Mouse (Mus musculus) cortical plate, adult 2 months (tissue): Measurements from ENCODE around the gene Gnb4. TPM values are rescaled to one million over a fixed set of nuclear protein-coding genes. Genes with fewer than 3 reads are reported as not detected.
A peak's percentile ranks its signal among the peaks of the same experiment; 100 is the strongest.

ENCODE experiments used
- H3K27ac ChIP-seq: fragments of 200-500 bp; 2 replicates; pipeline ENCODE4 v1.5.1; 2012; ENCODE audit warnings: low read length, control low read depth, inconsistent platforms; ENCODE audit not compliant: insufficient read depth
- H3K4me1 ChIP-seq: fragments of 200-500 bp; 2 replicates; pipeline ENCODE4 v1.6.1; 2011; ENCODE audit warnings: low read length; ENCODE audit not compliant: control insufficient read depth, insufficient read depth
- H3K4me3 ChIP-seq: fragments of 200-500 bp; 2 replicates; pipeline ENCODE4 v1.5.1; 2011; ENCODE audit warnings: mild to moderate bottlenecking, low read length, control low read depth; ENCODE audit not compliant: insufficient read depth
- CTCF ChIP-seq: fragments of 200-500 bp; IDR thresholded peaks from 2 replicates; pipeline ENCODE4 v1.5.1; 2011; ENCODE audit warnings: mild to moderate bottlenecking, control low read depth, low read length; ENCODE audit not compliant: insufficient read depth; ENCODE audit errors: extremely low read depth
- POLR2A ChIP-seq: fragments of 200-500 bp; IDR thresholded peaks from 2 replicates; pipeline ENCODE4 v1.6.1; 2011; ENCODE audit warnings: mild to moderate bottlenecking, low read length, control low read depth; ENCODE audit not compliant: insufficient read depth; ENCODE audit errors: extremely low read depth
- polyA plus RNA-seq: library from polyadenylated mRNA; depleted of rRNA; stranded (reverse); fragments of >200 nt; gene quantifications from 2 replicates; pipeline ENCODE4 v1.2.3, GENCODE M21; 2012

The Gnb4 gene
- polyA plus RNA-seq, 1 experiment: 46.6 TPM

- no peaks in the 10 kb centered on the region for H3K4me1 ChIP-seq
- TF ChIP-seq CTCF (no peak), POLR2A (no peak)
- H3K27ac ChIP-seq: no peak overlapping the region
- H3K4me3 ChIP-seq: peak overlapping the region; percentile 43
These were observed 763 bp upstream of the Gnb4 start for GRCm38 (mm10) chr3:32617053-32617642.

GRCm38 (mm10) chr3:32616006-32616330, 417 bp downstream of the Gnb4 start:
- H3K4me3 ChIP-seq: peak overlapping the region; percentile 43
- TF ChIP-seq POLR2A (no peak), CTCF (no peak)
- H3K4me1 ChIP-seq: no peaks in the 10 kb centered on the region
- H3K27ac ChIP-seq: no peak overlapping the region

- no peak for TF ChIP-seq CTCF
- no peak for TF ChIP-seq POLR2A
- Histone ChIP-seq H3K4me3 (peak overlapping the region; percentile 43), H3K4me1 (no peaks in the 10 kb centered on the region), H3K27ac (no peak overlapping the region)
These were observed 1.0 kb downstream of the Gnb4 start for GRCm38 (mm10) chr3:32615376-32615775.

- no peak overlapping the region for H3K27ac ChIP-seq
- no peak for TF ChIP-seq CTCF
- no peak for TF ChIP-seq POLR2A
- no peaks in the 10 kb centered on the region for H3K4me1 ChIP-seq
These were observed 1.6 kb downstream of the Gnb4 start for GRCm38 (mm10) chr3:32614786-32615185.

GRCm38 (mm10) chr3:32611606-32612170, 4.7 kb downstream of the Gnb4 start:
- H3K4me1 ChIP-seq: no peaks in the 10 kb centered on the region
- TF ChIP-seq CTCF: no peak
- TF ChIP-seq POLR2A: no peak

More at GRCm38 (mm10) chr3:32614786-32615185, 1.6 kb downstream of the Gnb4 start:
- H3K4me3 ChIP-seq: no peak overlapping the region; the same call in 1 of the 2 replicates

GRCm38 (mm10) chr3:32610560-32610959, 5.8 kb downstream of the Gnb4 start:
- Histone ChIP-seq H3K4me3 (no peak overlapping the region), H3K27ac (no peak overlapping the region), H3K4me1 (no peaks in the 10 kb centered on the region)
- TF ChIP-seq CTCF: peak; percentile 53; the same call in 1 of the 2 replicates
- no peak for TF ChIP-seq POLR2A

More at GRCm38 (mm10) chr3:32611606-32612170, 4.7 kb downstream of the Gnb4 start:
- Histone ChIP-seq H3K27ac (no peak overlapping the region), H3K4me3 (no peak overlapping the region)

- H3K4me3 ChIP-seq: no peak overlapping the region
- TF ChIP-seq POLR2A: no peak
- TF ChIP-seq CTCF: no peak
- H3K4me1 ChIP-seq: no peaks in the 10 kb centered on the region
- no peak overlapping the region for H3K27ac ChIP-seq
These were observed 7.2 kb downstream of the Gnb4 start for GRCm38 (mm10) chr3:32609233-32609632.

- no peaks in the 10 kb centered on the region for H3K4me1 ChIP-seq
- TF ChIP-seq CTCF (no peak), POLR2A (no peak)
- no peak overlapping the region for H3K27ac ChIP-seq
- no peak overlapping the region for H3K4me3 ChIP-seq
These were observed 15.3 kb downstream of the Gnb4 start for GRCm38 (mm10) chr3:32601055-32601454.

- TF ChIP-seq POLR2A: no peak
- no peak for TF ChIP-seq CTCF
- Histone ChIP-seq H3K27ac (no peak overlapping the region), H3K4me3 (no peak overlapping the region), H3K4me1 (no peaks in the 10 kb centered on the region)
These were observed 17.1 kb downstream of the Gnb4 start for GRCm38 (mm10) chr3:32599328-32599727.

- Histone ChIP-seq H3K4me3 (no peak overlapping the region), H3K27ac (no peak overlapping the region)
These were observed 21.3 kb downstream of the Gnb4 start for GRCm38 (mm10) chr3:32595080-32595479.

More at GRCm38 (mm10) chr3:32595080-32595479, 21.3 kb downstream of the Gnb4 start:
- no peak for TF ChIP-seq POLR2A
- TF ChIP-seq CTCF: no peak
- no peaks in the 10 kb centered on the region for H3K4me1 ChIP-seq
